Mouse (Mus musculus) forelimb bud, embryonic 11.5 days (tissue): ENCODE data around the gene Dab1.

Experiments used
- DNase-seq: peaks from one replicate; pipeline ENCODE4 v3.0.0-alpha.2; 2012; ENCODE audit warnings: low read depth, low spot score

The Dab1 gene

DNA sequence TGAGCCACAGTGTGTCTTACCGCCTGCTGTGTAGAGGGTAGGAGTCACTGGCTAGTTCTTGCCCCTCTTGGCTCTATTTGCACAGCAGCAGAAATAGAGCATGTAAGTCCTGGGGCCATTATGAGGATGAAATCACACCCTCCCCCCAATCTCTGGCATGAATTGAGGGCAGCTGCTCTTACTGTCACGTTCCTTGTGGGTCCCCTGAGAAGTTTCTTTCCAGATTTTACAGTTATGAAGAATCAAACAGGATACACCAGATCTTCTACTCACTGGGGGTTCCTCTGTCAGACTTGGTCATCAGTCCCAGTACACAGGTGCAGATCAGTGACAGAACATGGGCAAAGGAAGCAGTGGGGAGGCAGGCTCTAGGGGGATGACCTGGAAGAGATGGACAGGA lies 825.8 kb downstream of the Dab1 start:
- no peak for DNase-seq

DNA sequence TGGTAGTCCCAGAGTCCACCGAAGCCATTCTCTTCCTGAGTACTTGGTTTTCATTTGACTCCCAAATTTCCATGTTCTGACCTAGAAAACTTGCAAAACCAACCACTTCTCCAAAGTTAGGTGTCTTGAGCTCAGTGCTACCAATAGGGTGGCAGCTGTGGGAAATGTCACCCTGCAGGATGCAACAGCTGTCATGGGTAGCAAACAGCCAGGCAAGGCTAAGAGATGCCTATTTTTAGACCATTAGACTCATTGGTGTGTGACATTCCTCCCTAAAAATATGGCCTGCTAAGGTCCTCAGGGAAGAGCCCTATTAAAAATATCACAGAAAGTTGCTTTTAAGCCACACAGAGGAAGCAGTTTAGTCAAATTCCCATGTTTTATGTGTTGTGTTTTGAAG lies 829.0 kb downstream of the Dab1 start:
- DNase-seq = no peak

- DNase-seq = no peak
Measured at GRCm38 (mm10) chr4:104450645-104451044, 831.5 kb downstream of the Dab1 start.

DNA sequence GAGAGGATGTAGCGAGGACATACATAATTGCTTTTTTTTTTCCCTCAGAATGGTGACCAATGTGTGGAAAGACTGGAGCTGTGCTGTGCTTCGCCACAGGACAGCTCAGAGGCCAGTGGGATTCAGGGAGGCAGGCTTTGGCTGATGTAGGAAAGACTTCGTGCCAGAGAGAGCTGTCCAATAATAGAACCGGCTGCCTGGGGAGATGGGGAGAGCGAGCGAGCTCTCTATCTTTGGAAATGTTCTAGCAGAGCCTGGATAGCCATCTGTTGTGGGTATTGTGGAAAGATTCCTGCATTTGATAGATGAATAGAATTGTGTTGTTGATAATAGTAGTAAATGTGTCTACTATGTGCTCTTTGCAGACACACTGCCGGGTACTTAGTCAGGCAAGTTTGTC lies 833.4 kb downstream of the Dab1 start:
- no peak for DNase-seq

DNA sequence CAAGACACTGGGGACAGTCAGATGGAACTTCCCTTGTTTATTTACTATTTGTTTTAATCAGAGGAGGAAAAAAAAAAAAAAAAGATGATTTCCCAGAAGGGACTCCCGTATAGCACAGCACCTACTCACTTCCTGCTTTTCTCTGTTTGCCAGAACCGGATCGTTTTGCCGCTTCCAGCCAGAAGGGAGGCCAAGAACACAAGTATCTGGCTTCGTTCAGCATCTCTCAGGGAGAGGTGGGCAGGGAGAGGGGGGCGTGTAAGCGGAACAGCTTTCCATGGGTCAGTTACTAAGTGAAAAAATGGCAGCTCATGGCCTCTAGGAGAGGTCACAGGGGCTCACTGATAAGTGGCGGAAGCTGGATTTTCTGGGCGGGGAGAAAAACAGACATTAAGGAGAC lies 836.0 kb downstream of the Dab1 start:
- DNase-seq = no peak

- DNase-seq = no peak
Measured at GRCm38 (mm10) chr4:104455760-104456159, 836.6 kb downstream of the Dab1 start.

GRCm38 (mm10) chr4:104456173-104456873 lies 837.2 kb downstream of the Dab1 start:
- no peak for DNase-seq

DNA sequence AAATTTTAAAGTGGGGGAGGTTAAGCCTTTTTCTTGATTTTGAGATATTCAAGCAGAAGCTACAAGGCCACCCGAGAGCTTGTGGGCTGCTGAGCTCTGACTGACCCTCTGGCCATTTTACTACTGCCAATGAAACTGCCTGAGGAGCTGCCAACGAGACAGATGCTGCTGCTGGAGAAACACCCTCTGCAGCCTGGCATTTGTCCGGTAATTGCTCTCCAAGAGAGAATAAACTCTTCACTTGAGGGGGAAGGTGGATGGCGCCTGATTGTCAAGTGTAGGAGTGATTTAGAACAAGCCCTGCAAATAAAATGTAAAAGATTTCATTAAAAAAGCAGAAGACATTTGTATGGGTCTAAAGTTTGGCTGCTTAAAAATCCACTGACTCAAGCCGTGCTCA lies 839.6 kb downstream of the Dab1 start:
- no peak for DNase-seq

GRCm38 (mm10) chr4:104461106-104462011 lies 842.2 kb downstream of the Dab1 start:
- no peak for DNase-seq

DNA sequence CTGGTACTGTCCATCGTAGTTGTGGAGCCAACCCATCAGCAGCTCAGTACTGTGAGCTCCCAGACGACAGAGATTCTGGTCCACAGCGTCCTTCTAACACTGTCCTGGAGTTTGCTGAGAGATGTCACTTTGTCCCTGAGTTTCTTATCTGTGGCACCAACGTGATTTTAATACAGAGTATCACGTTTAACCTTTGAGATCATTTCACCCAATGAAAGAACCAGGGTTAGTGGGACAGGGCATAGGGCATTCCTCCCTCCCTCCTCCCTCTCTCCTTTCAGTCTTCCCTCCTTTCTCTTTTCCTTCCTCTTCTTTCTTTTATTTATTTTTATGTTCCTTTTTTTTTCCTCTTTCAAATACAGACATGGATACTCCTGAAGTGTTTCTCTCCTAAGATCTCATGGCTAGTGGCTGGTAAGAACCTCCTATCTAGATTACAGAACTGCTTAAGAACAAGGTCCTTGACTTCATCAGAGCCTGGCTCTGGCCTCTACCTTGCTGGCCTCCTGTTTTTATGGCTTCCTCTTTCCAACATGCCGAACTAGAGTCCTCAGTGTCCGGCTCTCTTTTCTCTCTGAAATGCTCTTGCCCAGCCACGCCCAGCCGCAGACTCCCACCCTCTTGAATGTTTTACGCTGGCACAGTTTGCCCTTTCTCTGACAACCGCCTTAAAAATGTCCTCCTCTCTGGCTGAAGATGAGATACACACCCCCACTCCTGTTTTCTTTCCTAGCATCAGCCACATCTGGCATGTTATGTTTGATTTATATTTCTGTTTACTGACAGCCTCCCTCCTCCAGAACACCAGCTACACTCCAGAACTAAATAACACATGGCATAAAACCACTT lies 844.0 kb downstream of the Dab1 start:
- peak; percentile 19 for DNase-seq

DNA sequence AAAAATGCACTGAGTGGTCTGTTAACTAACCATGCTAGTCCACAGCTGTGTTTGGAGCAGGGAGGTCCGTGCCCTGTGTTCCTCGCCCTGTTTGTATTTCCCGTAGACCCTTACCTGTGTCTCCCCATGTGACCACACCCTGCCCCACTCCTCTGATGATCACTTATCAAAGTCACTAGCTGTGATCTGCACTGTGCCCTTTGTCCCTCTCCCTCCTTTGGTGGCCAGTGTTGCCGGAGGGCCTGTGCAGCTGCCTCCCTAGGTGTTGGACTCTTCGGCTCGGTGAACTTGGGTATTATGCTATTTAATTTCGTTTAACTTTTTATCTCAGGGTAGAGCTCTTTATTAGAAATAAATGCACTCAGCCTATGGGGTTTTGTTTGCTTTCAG lies 844.6 kb downstream of the Dab1 start:
- DNase-seq = no peak

DNA sequence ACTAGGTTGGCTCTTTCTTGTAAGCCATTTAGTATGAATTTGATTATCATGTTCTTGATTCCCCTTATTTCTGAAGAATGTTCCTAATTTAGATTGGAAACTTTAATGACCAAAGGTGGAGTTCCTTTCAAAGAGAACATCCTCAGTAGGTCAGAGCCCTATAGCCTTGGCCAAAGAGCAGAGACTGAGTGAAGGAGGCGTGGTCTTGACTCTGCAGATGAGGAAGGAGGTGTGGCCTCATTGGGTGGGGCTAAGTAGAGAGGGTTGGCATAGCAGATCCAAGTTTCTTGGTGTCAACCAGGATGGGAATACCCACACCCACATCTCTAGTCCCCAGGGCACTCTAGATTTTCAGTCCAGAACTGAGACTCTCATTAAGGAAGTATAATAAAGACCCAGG lies 846.4 kb downstream of the Dab1 start:
- no peak for DNase-seq

GRCm38 (mm10) chr4:104468666-104469065 lies 849.5 kb downstream of the Dab1 start:
- DNase-seq = no peak

GRCm38 (mm10) chr4:104472915-104473314 lies 853.8 kb downstream of the Dab1 start:
- no peak for DNase-seq

DNA sequence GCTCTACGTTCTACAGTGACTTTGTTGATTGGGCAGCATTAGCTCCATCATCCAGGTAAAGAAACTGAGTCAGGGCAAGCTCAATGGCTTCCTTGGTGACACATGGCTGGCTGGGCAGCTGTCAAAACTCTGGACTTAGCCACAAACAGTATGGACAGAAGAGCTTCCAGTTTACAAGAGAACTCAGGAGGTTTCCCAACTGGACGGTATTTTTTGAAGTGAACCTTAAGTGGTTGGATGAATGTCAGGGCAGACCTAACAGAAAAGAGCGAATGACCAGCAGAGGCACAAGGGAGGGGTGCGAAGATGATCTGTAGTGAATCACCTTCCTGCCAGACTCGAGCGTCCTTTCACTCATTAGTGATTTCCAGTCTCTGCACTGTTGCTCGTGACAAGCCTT lies 857.7 kb downstream of the Dab1 start:
- DNase-seq = no peak

DNA sequence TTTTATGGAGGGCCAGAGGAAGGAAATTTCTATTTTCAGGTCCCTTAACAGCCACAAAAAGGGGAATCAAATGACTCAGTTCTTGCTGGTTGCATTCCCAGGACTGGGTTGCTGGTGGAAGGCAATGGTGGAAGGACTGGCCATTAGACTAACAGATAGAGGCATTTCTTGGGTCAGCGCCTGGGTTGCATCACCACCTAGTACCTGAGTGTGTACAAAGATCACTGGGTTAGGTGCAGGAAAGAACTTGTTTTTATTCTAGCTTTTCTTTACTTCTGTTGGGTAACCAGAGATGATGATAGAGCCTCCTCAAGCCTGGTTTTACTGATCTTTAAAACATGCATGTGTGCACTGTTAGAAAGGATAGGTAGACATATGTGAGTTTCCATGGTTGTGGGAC lies 864.8 kb downstream of the Dab1 start:
- no peak for DNase-seq

DNA sequence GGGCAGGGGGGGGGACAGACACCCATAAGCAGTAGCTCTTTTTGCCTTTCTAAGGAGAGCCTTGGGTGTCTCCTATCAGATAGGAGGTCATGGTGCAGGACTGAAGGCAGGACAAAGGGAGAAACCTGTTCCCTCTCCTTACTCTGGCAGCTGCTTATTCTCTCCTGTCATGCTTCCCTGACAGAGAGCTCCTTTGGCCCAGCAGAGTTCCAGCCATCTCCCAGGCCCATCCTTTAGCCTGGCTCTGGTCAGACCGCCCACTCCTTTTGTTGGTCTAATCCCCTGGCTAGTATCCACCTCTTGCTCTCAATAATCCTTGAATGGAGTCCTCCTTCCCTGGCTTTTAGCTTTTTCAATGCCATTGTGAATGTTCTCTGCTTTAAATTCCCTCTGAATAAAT lies 878.1 kb downstream of the Dab1 start:
- no peak for DNase-seq

- no peak for DNase-seq
Measured at GRCm38 (mm10) chr4:104500112-104500511, 881.0 kb downstream of the Dab1 start.

DNA sequence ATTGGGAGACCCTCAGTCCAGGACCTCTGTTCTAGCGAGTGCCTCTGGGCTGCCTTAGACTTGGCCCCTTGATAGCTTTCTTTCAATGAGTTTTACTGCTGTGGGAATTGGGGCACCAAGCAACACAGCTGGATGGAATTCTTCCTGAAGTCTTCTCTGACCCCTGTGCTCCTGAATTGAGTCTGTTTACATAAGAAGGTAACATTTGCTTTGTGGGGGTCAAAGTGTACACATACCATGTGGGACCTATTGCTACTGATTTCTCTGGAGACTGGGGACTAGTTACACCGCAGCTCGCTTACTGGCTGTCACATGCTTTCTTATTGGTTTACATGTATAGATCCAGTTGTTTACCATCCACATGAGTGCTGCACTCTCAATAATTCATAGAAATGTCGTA lies 881.5 kb downstream of the Dab1 start:
- no peak for DNase-seq

DNA sequence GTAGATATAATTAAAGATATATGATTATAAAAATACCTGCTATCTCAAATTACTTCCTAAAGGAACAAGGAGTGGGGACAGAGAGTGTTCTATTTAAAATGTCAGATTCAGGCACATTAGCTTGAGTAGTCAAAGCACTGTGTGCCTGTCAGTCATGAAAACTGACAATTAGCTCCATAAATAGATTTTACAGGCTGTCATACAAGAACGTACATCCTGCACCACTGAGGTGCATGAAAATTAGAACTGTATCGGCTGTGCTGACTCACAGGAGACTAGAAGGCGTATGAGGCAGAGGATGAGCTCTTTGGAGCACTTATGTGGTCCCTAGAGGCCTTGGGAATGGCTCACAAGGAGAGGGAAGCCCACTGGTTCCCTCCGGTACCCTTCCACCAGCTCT lies 882.1 kb downstream of the Dab1 start:
- no peak for DNase-seq

GRCm38 (mm10) chr4:104504916-104505315 lies 885.8 kb downstream of the Dab1 start:
- no peak for DNase-seq
